Mouse (Mus musculus): Measurements from ENCODE around the gene Elavl3.

DNA sequence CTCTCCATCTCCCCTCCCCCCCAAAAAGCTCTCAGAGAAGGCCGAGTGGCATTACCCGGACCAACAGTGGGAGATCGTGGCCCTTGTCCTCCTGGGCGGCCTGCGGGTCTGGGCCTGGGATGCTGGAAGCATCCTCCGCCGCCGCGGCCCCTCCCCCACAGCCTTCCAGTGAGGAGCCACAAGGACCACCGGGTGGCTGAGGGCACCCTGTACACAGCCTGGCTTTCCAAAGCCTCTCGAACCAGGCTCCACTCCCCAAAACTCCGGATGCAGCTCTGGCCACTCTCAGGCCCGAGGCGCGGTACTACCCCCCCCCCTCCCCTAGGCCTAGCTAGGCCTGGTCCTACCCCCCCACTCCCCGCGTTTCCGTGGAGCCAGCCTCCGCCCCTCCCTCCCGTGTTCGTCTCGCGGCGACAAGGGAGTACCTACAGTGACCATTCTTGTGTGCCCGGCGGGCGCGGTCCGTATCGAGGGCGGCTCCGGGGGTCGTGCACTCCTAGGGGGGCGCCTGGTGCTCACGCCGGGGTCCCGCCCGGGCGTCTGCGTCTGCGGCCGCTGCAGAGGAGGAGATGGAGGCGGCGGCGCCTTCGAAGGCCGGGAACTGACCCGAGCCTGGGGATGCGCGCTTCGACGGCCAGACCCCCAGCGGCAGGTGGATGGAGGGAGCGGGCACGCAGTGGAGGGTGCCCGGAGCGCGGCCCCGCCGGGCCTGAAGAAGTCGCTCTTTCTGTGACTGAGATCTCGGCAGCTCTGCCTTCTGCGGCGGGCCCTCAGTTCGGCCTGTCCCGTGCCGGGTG lies 464 bp downstream of the Elavl3 start:
- no peak for TF ChIP-seq CTCF (IDR thresholded peaks at IDR 0.05; ENCODE audit: low read depth)
- TF ChIP-seq EP300 (IDR thresholded peaks at IDR 0.05; ENCODE audit: low read depth): no peak

Data from liver, postnatal 0 days (tissue).